Mouse (Mus musculus): ENCODE data around the gene Chrnb1. TPM values are rescaled to one million over a fixed set of nuclear protein-coding genes. Genes with fewer than 3 reads are reported as not detected.

Gene Chrnb1
- total and polyA plus RNA-seq, 3 experiments: 0.31 to 1.6 TPM; not detected in 1

DNA sequence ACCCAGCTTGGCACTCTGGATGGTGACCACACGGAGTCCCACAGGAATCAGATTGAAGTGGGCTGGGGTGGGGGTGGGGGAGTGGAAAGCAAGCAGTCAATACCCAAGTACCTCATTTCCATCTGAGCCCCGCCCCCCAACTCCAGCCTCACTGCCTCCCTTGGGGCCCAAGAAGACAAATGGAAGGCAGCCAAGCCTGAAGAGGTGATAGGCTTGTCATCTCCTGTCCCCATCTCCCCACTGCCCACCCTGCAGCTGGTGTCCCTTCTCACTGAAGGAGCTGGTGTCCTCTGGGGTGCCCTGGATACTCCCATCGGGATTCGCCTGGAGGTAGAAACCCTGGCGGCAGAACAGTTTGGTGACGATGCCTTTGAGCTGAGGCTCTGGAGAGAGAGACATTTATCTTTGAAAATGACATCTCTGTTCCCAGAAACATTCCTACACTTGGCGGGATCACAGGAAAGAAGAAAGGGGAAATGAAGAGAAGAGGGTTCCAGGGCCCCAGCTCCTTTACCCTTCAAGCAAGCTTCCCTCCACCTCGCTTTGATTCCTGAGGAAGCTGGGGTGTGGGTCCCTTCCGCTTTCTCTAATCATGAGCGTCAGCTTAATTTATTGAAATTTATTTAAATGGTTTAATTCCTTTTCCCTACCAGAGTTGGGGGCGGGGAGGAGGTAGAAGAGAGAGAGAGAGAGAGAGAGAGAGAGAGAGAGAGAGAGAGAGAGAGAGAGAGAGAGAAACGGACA lies 3.8 kb upstream of the Chrnb1 start:
- Histone ChIP-seq H3K9me3 (replicated peaks; ENCODE audit: insufficient read depth, low read length) (no peaks in the 10 kb centered on the region), H3K4me1 (ENCODE audit: control insufficient read depth in 1 of 2, insufficient read depth in 2 of 2, low read length in 2 of 2) (peaks cover 8 to 20% of the 10 kb centered on the region in 2 experiments), H3K36me3 (ENCODE audit: control insufficient read depth in 1 of 2, insufficient read depth in 2 of 2, low read length in 2 of 2) (peaks cover 0 to 11% of the 10 kb centered on the region in 2 experiments; a peak in 2 of 4 replicates), H3K9ac (ENCODE audit: control insufficient read depth, low read depth, low read length, poor library complexity, severe bottlenecking) (peak overlapping the region; percentile 77), H3K4me3 (ENCODE audit: control insufficient read depth in 1 of 2, insufficient read depth in 1 of 2, low read depth in 2 of 2, low read length in 2 of 2) (peak overlapping the region; percentile 58 to 89), H3K79me2 (ENCODE audit: control insufficient read depth, insufficient read depth, low read length, poor library complexity) (peaks cover 8% of the 10 kb centered on the region; the same call in 1 of the 2 replicates), H3K27ac (ENCODE audit: control insufficient read depth, low read depth, low read length) (peak overlapping the region; percentile 74), H3K27me3 (ENCODE audit: control insufficient read depth in 1 of 2, insufficient read depth in 2 of 2, low read length in 2 of 2) (no peaks in the 10 kb centered on the region)
- DNase-seq (ENCODE audit: low read depth, low spot score): peak; percentile 92
- TF ChIP-seq ZKSCAN1 (IDR thresholded peaks at IDR 0.05; ENCODE audit: low read depth, low read length) (no peak), MYB (IDR thresholded peaks at IDR 0.05; ENCODE audit: low read depth, low read length) (no peak), GABPA (IDR thresholded peaks at IDR 0.05; ENCODE audit: low read depth, low read length) (no peak), MEF2A (IDR thresholded peaks at IDR 0.05; ENCODE audit: extremely low read depth, insufficient replicate concordance, low read depth, low read length, poor library complexity, severe bottlenecking) (no peak), BHLHE40 (IDR thresholded peaks at IDR 0.05; ENCODE audit: borderline replicate concordance, low read depth, low read length) (no peak; the same call in 1 of the 2 replicates), USF1 (IDR thresholded peaks at IDR 0.05; ENCODE audit: low read depth, low read length) (no peak), ZMIZ1 (IDR thresholded peaks at IDR 0.05; ENCODE audit: low read depth, low read length) (no peak), CHD1 (IDR thresholded peaks at IDR 0.05; ENCODE audit: low read depth, low read length) (no peak), HCFC1 (IDR thresholded peaks at IDR 0.05; ENCODE audit: low read depth, low read length) (no peak; the same call in 1 of the 2 replicates), EP300 (IDR thresholded peaks at IDR 0.05; ENCODE audit: low read depth in 1 of 2, low read length in 2 of 2) (peak; percentile 44; a peak in 3 of 4 replicates), SIN3A (IDR thresholded peaks at IDR 0.05; ENCODE audit: low read length) (peak; percentile 15; the same call in 1 of the 2 replicates), MAX (IDR thresholded peaks at IDR 0.05; ENCODE audit: low read length) (no peak), TAL1 (IDR thresholded peaks at IDR 0.05; ENCODE audit: low read length) (no peak), ETS1 (IDR thresholded peaks at IDR 0.05; ENCODE audit: low read depth, low read length) (peak; percentile 57; the same call in 1 of the 2 replicates), MAFK (IDR thresholded peaks at IDR 0.05; ENCODE audit: borderline replicate concordance, low read depth, low read length) (no peak), SMC3 (IDR thresholded peaks at IDR 0.05; ENCODE audit: low read depth, low read length) (no peak), USF2 (IDR thresholded peaks at IDR 0.05; ENCODE audit: borderline replicate concordance in 1 of 2, insufficient read depth in 1 of 2, low read depth in 1 of 2, low read length in 2 of 2) (no peak), RAD21 (IDR thresholded peaks at IDR 0.05; ENCODE audit: low read depth, low read length) (no peak), NELFE (IDR thresholded peaks at IDR 0.05; ENCODE audit: low read depth, low read length) (no peak; the same call in none of the 2 replicates), POLR2A (IDR thresholded peaks at IDR 0.05; ENCODE audit: control insufficient read depth in 1 of 2, insufficient read depth in 1 of 2, low read depth in 1 of 2, low read length in 2 of 2, poor library complexity in 1 of 2) (no peak), ZNF384 (IDR thresholded peaks at IDR 0.05; ENCODE audit: low read depth, low read length) (no peak), CHD2 (IDR thresholded peaks at IDR 0.05; ENCODE audit: low read length) (peak; percentile 51), TBP (IDR thresholded peaks at IDR 0.05; ENCODE audit: low read depth, low read length) (0 out of 2 replicates have a peak, but pooled peaks have one; percentile 24), ELF1 (IDR thresholded peaks at IDR 0.05; ENCODE audit: low read depth, low read length) (peak; percentile 66), POLR2AphosphoS2 (IDR thresholded peaks at IDR 0.05; ENCODE audit: low read length) (no peak), RCOR1 (IDR thresholded peaks at IDR 0.05; ENCODE audit: low read depth, low read length) (no peak), MXI1 (IDR thresholded peaks at IDR 0.05; ENCODE audit: low read depth, low read length) (0 out of 2 replicates have a peak, but pooled peaks have one; percentile 50), NRF1 (IDR thresholded peaks at IDR 0.05; ENCODE audit: insufficient read depth, low read depth, low read length, poor library complexity, severe bottlenecking) (no peak), GATA1 (IDR thresholded peaks at IDR 0.05; ENCODE audit: low read depth, low read length) (no peak; the same call in 1 of the 2 replicates), UBTF (IDR thresholded peaks at IDR 0.05; ENCODE audit: borderline replicate concordance, insufficient read depth, low read depth, low read length) (no peak), KAT2A (conservative IDR thresholded peaks at IDR 0.05; ENCODE audit: low read depth, low read length) (no peak), POLR2AphosphoS5 (IDR thresholded peaks at IDR 0.05; ENCODE audit: borderline replicate concordance, low read depth, low read length) (no peak), JUND (IDR thresholded peaks at IDR 0.05; ENCODE audit: low read depth, low read length) (0 out of 2 replicates have a peak, but pooled peaks have one; percentile 83), CTCF (IDR thresholded peaks at IDR 0.05 in 2 of 3, conservative IDR thresholded peaks at IDR 0.05 in 1 of 3; ENCODE audit: control insufficient read depth in 1 of 3, insufficient read depth in 1 of 3, low read depth in 2 of 3, low read length in 3 of 3, poor library complexity in 1 of 3, severe bottlenecking in 1 of 3) (no peak), TCF12 (IDR thresholded peaks at IDR 0.05; ENCODE audit: low read depth, low read length) (peak; percentile 62)
